Mouse (Mus musculus): ENCODE measurements around the gene March10.

DNA sequence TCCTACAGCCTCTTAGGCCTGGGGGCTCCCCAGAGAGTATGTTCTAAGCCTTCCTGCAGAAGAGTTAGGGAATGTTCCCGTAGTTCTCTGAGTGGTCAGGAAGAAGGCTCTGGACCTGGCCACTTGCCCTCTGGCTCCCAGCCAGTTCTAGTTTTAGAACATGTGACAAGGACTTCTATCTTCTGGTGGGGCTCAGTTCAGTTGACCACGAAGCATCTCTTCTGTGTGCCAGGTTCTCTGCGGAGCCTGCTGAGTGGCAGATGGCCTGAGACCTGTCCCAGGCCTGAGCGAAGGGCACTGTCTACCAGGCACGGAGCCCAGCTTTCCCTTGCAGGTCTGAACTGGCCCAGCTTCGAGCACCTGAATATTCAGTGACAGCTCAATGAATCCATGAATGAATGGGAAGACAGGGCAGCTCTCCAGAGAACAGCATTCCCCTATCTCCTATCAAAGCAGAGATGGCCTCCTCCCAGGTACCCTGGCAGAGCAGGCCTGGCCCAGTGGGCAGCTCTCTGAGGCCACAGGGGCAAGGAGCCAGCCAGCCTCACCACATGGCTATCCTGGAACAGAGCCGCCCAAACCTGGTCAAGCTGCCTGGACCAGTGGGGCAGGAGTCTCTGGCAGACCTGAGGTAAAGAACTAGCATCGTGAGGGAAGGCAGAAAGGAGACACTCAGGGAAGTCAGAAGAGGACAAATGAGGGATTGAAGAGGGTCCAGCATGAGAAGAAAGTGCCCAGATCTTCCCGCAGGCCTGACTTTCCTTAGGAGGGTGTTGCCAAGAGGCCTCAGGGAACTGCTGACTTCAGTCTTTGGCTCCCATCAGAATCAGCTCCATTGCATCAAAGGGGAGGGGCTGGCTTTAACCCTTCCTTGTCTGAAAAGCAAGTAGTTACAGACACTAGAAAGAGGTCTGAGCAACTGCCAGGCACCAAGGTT lies 103.3 kb downstream of the March10 start:
- TF ChIP-seq CTCF (IDR thresholded peaks at IDR 0.05; ENCODE audit: low read depth, low read length) = no peak
- no peak for TF ChIP-seq GATA1 (IDR thresholded peaks at IDR 0.05; ENCODE audit: borderline replicate concordance, low read length)
- no peak for TF ChIP-seq TAL1 (conservative IDR thresholded peaks at IDR 0.05; ENCODE audit: low read depth, low read length)
